ENCODE assay signal across 8 mouse cellular contexts in genomic region chr10:4674983-4675592, GRCm38 (mm10).
DNase-seq lines count a peak whose midpoint lies in the region; ATAC-seq and TF ChIP-seq lines count a peak whose summit lies in the region.
"Not testable (repeated sequence)": the region's sequence is repeated elsewhere in the genome, so short reads cannot be mapped to it uniquely, and the experiment has no call there.

No protein-coding gene starts in this region.

- H3K4me2 ChIP-seq in hindbrain, embryonic 15.5 days = peak overlapping the region; percentile 49
- H3K4me2 ChIP-seq in lung, postnatal 0 days (replicated peaks; ENCODE audit: low read depth, low read length) = not testable (repeated sequence)
- peak overlapping the region; percentile 40 for H3K4me2 ChIP-seq in neural tube, embryonic 13.5 days

- H3K4me3 ChIP-seq in hindbrain, embryonic 15.5 days = peak overlapping the region; percentile 19; the same call in 1 of the 2 replicates
- H3K4me3 ChIP-seq in layer of hippocampus, adult 2 months; lung, postnatal 0 days (ENCODE audit: low read depth, low read length); neural tube, embryonic 13.5 days: not testable (repeated sequence)

- not testable (repeated sequence) for H3K27ac ChIP-seq in hindbrain, embryonic 15.5 days (replicated peaks); layer of hippocampus, adult 2 months; lung, postnatal 0 days (ENCODE audit: low read length); neural tube, embryonic 13.5 days (replicated peaks)

- peak; percentile 100 for ATAC-seq in common myeloid progenitor, adult 5-6 weeks (replicated peaks; ENCODE audit: low read depth, poor library complexity, severe bottlenecking)
- ATAC-seq in hindbrain, embryonic 15.5 days (ENCODE audit: low FRiP score, low read depth) = peak; percentile 65; the same call in 1 of the 2 replicates
- ATAC-seq in lung, postnatal 0 days = not testable (repeated sequence)
- ATAC-seq in neural tube, embryonic 13.5 days (ENCODE audit: low read depth) = peak; percentile 84

- TF ChIP-seq CTCF in layer of hippocampus, adult 2 months (conservative IDR thresholded peaks at IDR 0.05) = peak; percentile 65
- peak; percentile 49 for TF ChIP-seq CTCF in lung, postnatal 0 days (IDR thresholded peaks at IDR 0.05)

- 23% methylated on average over 14 of the region's 14 CpGs for WGBS in hindbrain, embryonic 15.5 days
- 16% methylated on average over 14 of the region's 14 CpGs for WGBS in lung, postnatal 0 days
- WGBS in neural tube, embryonic 13.5 days = 26% methylated on average over 14 of the region's 14 CpGs

- H3K27me3 ChIP-seq in hindbrain, embryonic 15.5 days; lung, postnatal 0 days (replicated peaks; ENCODE audit: insufficient read depth, low read length); neural tube, embryonic 13.5 days: not testable (repeated sequence)

- TF ChIP-seq EP300 in lung, postnatal 0 days (IDR thresholded peaks at IDR 0.05) = not testable (repeated sequence)

- not testable (repeated sequence) for H3K9ac ChIP-seq in hindbrain, embryonic 15.5 days; lung, postnatal 0 days (replicated peaks; ENCODE audit: low read depth); neural tube, embryonic 13.5 days

- H3K4me1 ChIP-seq in hindbrain, embryonic 15.5 days (replicated peaks); lung, postnatal 0 days (ENCODE audit: insufficient read depth, low read depth, low read length); neural tube, embryonic 13.5 days (replicated peaks): not testable (repeated sequence)

- peak; percentile 40 for DNase-seq in ZHBTc4 (ENCODE audit: low read depth, low spot score)
- DNase-seq in gastrocnemius, postnatal 25 days = peak; percentile 25
- DNase-seq in layer of hippocampus, adult 2 months (ENCODE audit: low spot score in 2 of 2) = peak; percentile 21 to 23
- DNase-seq in lung, postnatal 0 days (ENCODE audit: low spot score) = peak; percentile 15
- DNase-seq in thymus, postnatal 0 days (ENCODE audit: low spot score) = peak; percentile 45

- not testable (repeated sequence) for H3K36me3 ChIP-seq in hindbrain, embryonic 15.5 days; lung, postnatal 0 days (ENCODE audit: insufficient read depth, low read length); neural tube, embryonic 13.5 days

- H3K9me3 ChIP-seq in hindbrain, embryonic 15.5 days; lung, postnatal 0 days (ENCODE audit: low read length); neural tube, embryonic 13.5 days: not testable (repeated sequence)
